Mouse (Mus musculus): ENCODE measurements around the gene 9930111J21Rik1.
"Not testable (repeated sequence)": the region's sequence is repeated elsewhere in the genome, so short reads cannot be mapped to it uniquely, and the experiment has no call there.

Gene 9930111J21Rik1

GRCm38 (mm10) chr11:48979251-48979650, at the start of gene 9930111J21Rik1:
Gene 9930111J21Rik1, minus strand, starts transcription at chr11:48979398.
- DNase-seq: not testable (repeated sequence)

GRCm38 (mm10) chr11:49012074-49012473, 32.9 kb upstream of the 9930111J21Rik1 start:
- not testable (repeated sequence) for DNase-seq

GRCm38 (mm10) chr11:49006785-49007184, 27.6 kb upstream of the 9930111J21Rik1 start:
- not testable (repeated sequence) for DNase-seq

- not testable (repeated sequence) for DNase-seq
Observed at GRCm38 (mm10) chr11:49006317-49006716, 27.1 kb upstream of the 9930111J21Rik1 start.

GRCm38 (mm10) chr11:49000411-49000810, 21.2 kb upstream of the 9930111J21Rik1 start:
- not testable (repeated sequence) for DNase-seq

GRCm38 (mm10) chr11:48994018-48994417, 14.8 kb upstream of the 9930111J21Rik1 start, which contains the start of gene Tgtp1:
Gene Tgtp1, minus strand, starts transcription at chr11:48994172.
- DNase-seq: not testable (repeated sequence)

- DNase-seq: not testable (repeated sequence)
Observed at GRCm38 (mm10) chr11:48993296-48993695, 14.1 kb upstream of the 9930111J21Rik1 start.

- DNase-seq: not testable (repeated sequence)
Observed at GRCm38 (mm10) chr11:48991740-48992520, 12.7 kb upstream of the 9930111J21Rik1 start, which contains the start of gene Gm12185. Gene Gm12185, minus strand, starts transcription at chr11:48992226.

GRCm38 (mm10) chr11:48989981-48990380, 10.8 kb upstream of the 9930111J21Rik1 start:
- DNase-seq: not testable (repeated sequence)

GRCm38 (mm10) chr11:48988219-48988618, 9.0 kb upstream of the 9930111J21Rik1 start:
- DNase-seq: not testable (repeated sequence)

- DNase-seq: not testable (repeated sequence)
Observed at GRCm38 (mm10) chr11:48982848-48983247, 3.6 kb upstream of the 9930111J21Rik1 start.

GRCm38 (mm10) chr11:48980052-48980451, 854 bp upstream of the 9930111J21Rik1 start:
- DNase-seq: not testable (repeated sequence)

- DNase-seq: not testable (repeated sequence)
Observed at GRCm38 (mm10) chr11:48978240-48978939, 808 bp downstream of the 9930111J21Rik1 start, which contains the start of gene Olfr56. Gene Olfr56, plus strand, starts transcription at chr11:48978889.

- not testable (repeated sequence) for DNase-seq
Observed at GRCm38 (mm10) chr11:48974686-48975085, 4.5 kb downstream of the 9930111J21Rik1 start.

- not testable (repeated sequence) for DNase-seq
Observed at GRCm38 (mm10) chr11:48946090-48946489, 33.1 kb downstream of the 9930111J21Rik1 start, which contains the start of gene Psme2b. Gene Psme2b, minus strand, starts transcription at chr11:48946190.

GRCm38 (mm10) chr11:48939286-48939685, 39.9 kb downstream of the 9930111J21Rik1 start:
- DNase-seq: not testable (repeated sequence)

- DNase-seq: not testable (repeated sequence)
Observed at GRCm38 (mm10) chr11:48935291-48935690, 43.9 kb downstream of the 9930111J21Rik1 start.

GRCm38 (mm10) chr11:48933923-48934322, 45.3 kb downstream of the 9930111J21Rik1 start:
- DNase-seq: not testable (repeated sequence)

GRCm38 (mm10) chr11:48933422-48933821, 45.8 kb downstream of the 9930111J21Rik1 start:
- DNase-seq: not testable (repeated sequence)

- DNase-seq: not testable (repeated sequence)
Observed at GRCm38 (mm10) chr11:48928068-48928467, 51.1 kb downstream of the 9930111J21Rik1 start.

GRCm38 (mm10) chr11:48926437-48926836, 52.8 kb downstream of the 9930111J21Rik1 start:
- DNase-seq: not testable (repeated sequence)

- DNase-seq: not testable (repeated sequence)
Observed at GRCm38 (mm10) chr11:48923818-48924217, 55.4 kb downstream of the 9930111J21Rik1 start.

- no peak for DNase-seq
Observed at GRCm38 (mm10) chr11:48918380-48918779, 60.8 kb downstream of the 9930111J21Rik1 start.
